Mouse (Mus musculus): ENCODE results near the gene B4galnt3. TPM values are rescaled to one million over a fixed set of nuclear protein-coding genes. Genes with fewer than 3 reads are reported as not detected.
"Not testable (repeated sequence)": the region's sequence is repeated elsewhere in the genome, so short reads cannot be mapped to it uniquely, and the experiment has no call there.

The B4galnt3 gene
- polyA plus RNA-seq, 1 experiment from 2014 or later: 0.02 TPM

GRCm38 (mm10) chr6:120301137-120301536 lies 6.8 kb upstream of the B4galnt3 start:
- 29% methylated on average over 6 of the region's 6 CpGs for WGBS (ENCODE audit: insufficient replicate concordance)
- TF ChIP-seq CTCF (IDR thresholded peaks at IDR 0.05; ENCODE audit: low read depth) (peak; percentile 55), EP300 (IDR thresholded peaks at IDR 0.05; ENCODE audit: low read depth) (no peak)
- ATAC-seq (no peak), DNase-seq (no peak)
- Histone ChIP-seq H3K9me3 (ENCODE audit: low read length) (no peaks in the 10 kb centered on the region), H3K27me3 (ENCODE audit: insufficient read depth, low read length) (0 out of 2 replicates have a peak, but pooled peaks cover 2% of the 10 kb centered on the region), H3K4me3 (ENCODE audit: low read depth, low read length) (no peak overlapping the region), H3K4me1 (ENCODE audit: insufficient read depth) (no peaks in the 10 kb centered on the region), H3K4me2 (ENCODE audit: low read depth, low read length) (no peak overlapping the region), H3K9ac (replicated peaks) (no peak overlapping the region), H3K27ac (ENCODE audit: low read depth) (no peak overlapping the region), H3K36me3 (replicated peaks; ENCODE audit: insufficient read depth, low read length) (no peaks in the 10 kb centered on the region)

- WGBS (ENCODE audit: insufficient replicate concordance): 96% methylated on average over 2 of the region's 2 CpGs
- H3K36me3 ChIP-seq (replicated peaks; ENCODE audit: insufficient read depth, low read length); H3K9ac ChIP-seq (replicated peaks); H3K4me3 ChIP-seq (ENCODE audit: low read depth, low read length); H3K4me2 ChIP-seq (ENCODE audit: low read depth, low read length); ATAC-seq; H3K4me1 ChIP-seq (ENCODE audit: insufficient read depth); DNase-seq; H3K9me3 ChIP-seq (ENCODE audit: low read length); H3K27ac ChIP-seq (ENCODE audit: low read depth): not testable (repeated sequence)
- peaks cover 36% of the 10 kb centered on the region for H3K27me3 ChIP-seq (ENCODE audit: insufficient read depth, low read length)
- TF ChIP-seq CTCF (IDR thresholded peaks at IDR 0.05; ENCODE audit: low read depth): peak; percentile 25; the same call in 1 of the 2 replicates
These were observed 2.2 kb upstream of the B4galnt3 start for GRCm38 (mm10) chr6:120296589-120296988.

DNA sequence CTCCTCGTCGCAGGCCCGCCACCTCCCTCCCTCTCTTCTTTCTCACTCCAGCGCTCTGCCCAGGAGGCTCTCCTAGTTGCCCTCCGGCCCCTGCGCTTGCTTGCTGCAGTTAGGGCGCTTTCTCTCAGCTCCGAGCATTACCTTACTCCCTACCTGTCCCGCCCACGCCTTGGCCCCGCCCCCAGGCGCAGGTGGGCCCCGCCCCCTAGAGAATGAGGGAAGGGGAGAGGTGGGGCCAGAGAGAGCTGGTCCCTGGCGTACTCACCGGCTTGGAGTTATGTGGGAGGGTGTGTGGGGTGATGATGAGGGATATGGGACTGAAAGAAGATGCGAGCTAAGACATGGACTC lies 400 bp upstream of the B4galnt3 start:
- TF ChIP-seq EP300 (IDR thresholded peaks at IDR 0.05; ENCODE audit: low read depth) (no peak), CTCF (IDR thresholded peaks at IDR 0.05; ENCODE audit: low read depth) (no peak)
- DNase-seq (peak; percentile 40), ATAC-seq (no peak)
- Histone ChIP-seq H3K4me2 (ENCODE audit: low read depth, low read length) (peak overlapping the region; percentile 88), H3K27ac (ENCODE audit: low read depth) (no peak overlapping the region), H3K4me3 (ENCODE audit: low read depth, low read length) (peak overlapping the region; percentile 51), H3K9ac (replicated peaks) (0 out of 2 replicates have a peak overlapping the region, but pooled peaks have one; percentile 11), H3K27me3 (ENCODE audit: insufficient read depth, low read length) (peaks cover 38% of the 10 kb centered on the region), H3K9me3 (ENCODE audit: low read length) (no peaks in the 10 kb centered on the region), H3K4me1 (ENCODE audit: insufficient read depth) (peaks cover 7% of the 10 kb centered on the region; the same call in 1 of the 2 replicates), H3K36me3 (replicated peaks; ENCODE audit: insufficient read depth, low read length) (no peaks in the 10 kb centered on the region)
- WGBS (ENCODE audit: insufficient replicate concordance): 2% methylated on average over 16 of the region's 16 CpGs

GRCm38 (mm10) chr6:120291396-120292009 lies 2.9 kb downstream of the B4galnt3 start:
- Histone ChIP-seq H3K4me1 (ENCODE audit: insufficient read depth) (peaks cover 7% of the 10 kb centered on the region; the same call in 1 of the 2 replicates), H3K27me3 (ENCODE audit: insufficient read depth, low read length) (peaks cover 36% of the 10 kb centered on the region), H3K9me3 (ENCODE audit: low read length) (no peaks in the 10 kb centered on the region), H3K27ac (ENCODE audit: low read depth) (no peak overlapping the region), H3K36me3 (replicated peaks; ENCODE audit: insufficient read depth, low read length) (no peaks in the 10 kb centered on the region), H3K9ac (replicated peaks) (no peak overlapping the region), H3K4me3 (ENCODE audit: low read depth, low read length) (no peak overlapping the region), H3K4me2 (ENCODE audit: low read depth, low read length) (no peak overlapping the region)
- ATAC-seq: no peak
- 75% methylated on average over 7 of the region's 7 CpGs for WGBS (ENCODE audit: insufficient replicate concordance)
- DNase-seq: no peak
- TF ChIP-seq CTCF (IDR thresholded peaks at IDR 0.05; ENCODE audit: low read depth): no peak
- TF ChIP-seq EP300 (IDR thresholded peaks at IDR 0.05; ENCODE audit: low read depth): no peak

DNA sequence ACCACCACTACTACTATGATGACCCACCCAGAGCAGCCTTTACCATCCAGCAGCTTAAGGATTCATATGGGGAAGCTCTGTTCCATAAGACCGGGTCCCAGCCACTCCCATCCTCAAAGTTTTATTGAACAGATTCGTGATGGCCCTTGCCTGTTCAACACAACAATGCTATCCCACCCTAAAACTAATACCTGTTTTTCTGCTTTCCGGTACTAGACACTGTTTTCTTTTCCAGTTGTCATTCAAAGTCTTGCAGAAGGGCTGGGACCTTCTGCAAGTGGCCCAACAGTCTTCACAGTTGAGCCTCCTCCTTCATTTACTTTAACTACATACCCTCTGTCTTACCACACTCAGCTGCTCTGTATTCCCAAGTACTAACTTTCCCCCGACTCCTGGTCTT lies 4.9 kb downstream of the B4galnt3 start:
- TF ChIP-seq EP300 (IDR thresholded peaks at IDR 0.05; ENCODE audit: low read depth) (no peak), CTCF (IDR thresholded peaks at IDR 0.05; ENCODE audit: low read depth) (no peak)
- Histone ChIP-seq H3K4me2 (ENCODE audit: low read depth, low read length) (no peak overlapping the region), H3K4me3 (ENCODE audit: low read depth, low read length) (no peak overlapping the region), H3K9me3 (ENCODE audit: low read length) (no peaks in the 10 kb centered on the region), H3K27ac (ENCODE audit: low read depth) (no peak overlapping the region), H3K27me3 (ENCODE audit: insufficient read depth, low read length) (peaks cover 21% of the 10 kb centered on the region), H3K36me3 (replicated peaks; ENCODE audit: insufficient read depth, low read length) (no peaks in the 10 kb centered on the region), H3K9ac (replicated peaks) (no peak overlapping the region), H3K4me1 (ENCODE audit: insufficient read depth) (0 out of 2 replicates have a peak, but pooled peaks cover 2% of the 10 kb centered on the region)
- WGBS (ENCODE audit: insufficient replicate concordance): 76% methylated on average over 4 of the region's 4 CpGs
- DNase-seq: no peak
- ATAC-seq: no peak

DNA sequence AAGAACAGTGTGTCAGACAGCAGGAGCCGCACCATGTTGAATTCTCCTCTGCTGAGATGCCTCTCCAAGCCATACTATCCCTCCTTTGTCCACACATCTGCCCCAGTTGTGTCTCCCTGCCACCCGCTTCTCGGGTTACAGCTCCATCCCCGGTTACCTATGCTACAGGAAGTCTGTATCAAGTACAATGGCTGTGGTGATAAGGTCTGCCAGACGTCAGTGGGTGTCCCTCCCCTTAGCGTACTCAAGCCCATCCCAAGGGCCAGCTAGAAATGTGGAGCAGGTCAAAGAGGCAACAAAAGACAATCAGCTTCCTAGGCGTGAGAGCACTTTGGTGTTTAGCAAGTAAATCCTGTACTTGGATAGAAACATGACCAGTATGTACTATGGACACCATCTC lies 5.8 kb downstream of the B4galnt3 start:
- ATAC-seq (no peak), DNase-seq (no peak)
- no peak overlapping the region for H3K4me2 ChIP-seq (ENCODE audit: low read depth, low read length)
- no peaks in the 10 kb centered on the region for H3K36me3 ChIP-seq (replicated peaks; ENCODE audit: insufficient read depth, low read length)
- no peak overlapping the region for H3K27ac ChIP-seq (ENCODE audit: low read depth)
- no peaks in the 10 kb centered on the region for H3K9me3 ChIP-seq (ENCODE audit: low read length)
- H3K4me1 ChIP-seq (ENCODE audit: insufficient read depth): no peaks in the 10 kb centered on the region
- H3K27me3 ChIP-seq (ENCODE audit: insufficient read depth, low read length): peaks cover 12% of the 10 kb centered on the region
- no peak for TF ChIP-seq CTCF (IDR thresholded peaks at IDR 0.05; ENCODE audit: low read depth)
- no peak for TF ChIP-seq EP300 (IDR thresholded peaks at IDR 0.05; ENCODE audit: low read depth)
- no peak overlapping the region for H3K4me3 ChIP-seq (ENCODE audit: low read depth, low read length)
- 34% methylated on average over 7 of the region's 7 CpGs for WGBS (ENCODE audit: insufficient replicate concordance)
- H3K9ac ChIP-seq (replicated peaks): no peak overlapping the region

All from liver, postnatal 0 days (tissue).